Mouse (Mus musculus) R1 (cell line): ENCODE data around the gene Zmynd10.

Source experiments
- DNase-seq: peaks from one replicate; pipeline ENCODE4 v3.0.0-alpha.2; 2018; ENCODE audit warnings: low read depth, low spot score

Gene Zmynd10

DNA sequence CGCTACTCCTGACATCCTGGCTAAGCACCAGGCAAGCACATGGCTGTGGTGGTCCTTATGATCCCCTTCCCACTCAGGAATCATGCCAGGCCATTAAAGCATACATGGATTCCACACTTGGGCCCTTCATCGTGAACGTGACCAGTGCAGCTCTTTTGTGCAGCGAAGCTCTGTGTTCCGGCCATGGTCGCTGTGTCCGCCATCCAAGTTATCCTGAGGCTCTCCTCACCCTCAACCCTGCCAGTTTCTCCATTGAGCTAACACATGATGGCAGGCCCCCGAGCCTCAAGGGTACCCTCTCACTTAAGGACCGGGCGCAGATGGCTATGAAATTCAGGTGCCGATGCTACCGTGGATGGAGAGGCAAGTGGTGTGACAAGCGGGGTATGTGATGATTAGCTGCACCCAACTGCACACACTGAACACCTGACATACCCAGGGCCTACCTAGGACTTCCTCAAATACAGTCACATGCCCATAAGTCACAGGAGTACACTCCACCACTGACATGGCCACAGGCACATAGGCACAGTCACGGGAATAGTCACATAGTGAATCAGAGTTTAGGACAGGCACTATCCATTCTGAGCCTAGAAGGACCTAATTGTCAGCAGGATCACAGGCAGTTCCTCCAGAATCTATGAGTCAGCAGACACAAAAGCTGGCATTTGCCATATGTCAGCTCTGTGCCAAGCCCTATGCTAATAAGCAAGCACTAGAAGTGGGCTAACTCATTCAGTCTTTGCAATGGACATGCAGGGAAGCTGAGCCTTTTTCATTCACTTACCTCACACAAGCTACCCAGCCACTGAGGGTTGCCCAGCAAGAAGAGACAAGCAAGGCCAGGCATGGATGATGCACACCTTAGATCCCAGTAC lies 32.2 kb downstream of the Zmynd10 start:
- DNase-seq, result no peak

DNA sequence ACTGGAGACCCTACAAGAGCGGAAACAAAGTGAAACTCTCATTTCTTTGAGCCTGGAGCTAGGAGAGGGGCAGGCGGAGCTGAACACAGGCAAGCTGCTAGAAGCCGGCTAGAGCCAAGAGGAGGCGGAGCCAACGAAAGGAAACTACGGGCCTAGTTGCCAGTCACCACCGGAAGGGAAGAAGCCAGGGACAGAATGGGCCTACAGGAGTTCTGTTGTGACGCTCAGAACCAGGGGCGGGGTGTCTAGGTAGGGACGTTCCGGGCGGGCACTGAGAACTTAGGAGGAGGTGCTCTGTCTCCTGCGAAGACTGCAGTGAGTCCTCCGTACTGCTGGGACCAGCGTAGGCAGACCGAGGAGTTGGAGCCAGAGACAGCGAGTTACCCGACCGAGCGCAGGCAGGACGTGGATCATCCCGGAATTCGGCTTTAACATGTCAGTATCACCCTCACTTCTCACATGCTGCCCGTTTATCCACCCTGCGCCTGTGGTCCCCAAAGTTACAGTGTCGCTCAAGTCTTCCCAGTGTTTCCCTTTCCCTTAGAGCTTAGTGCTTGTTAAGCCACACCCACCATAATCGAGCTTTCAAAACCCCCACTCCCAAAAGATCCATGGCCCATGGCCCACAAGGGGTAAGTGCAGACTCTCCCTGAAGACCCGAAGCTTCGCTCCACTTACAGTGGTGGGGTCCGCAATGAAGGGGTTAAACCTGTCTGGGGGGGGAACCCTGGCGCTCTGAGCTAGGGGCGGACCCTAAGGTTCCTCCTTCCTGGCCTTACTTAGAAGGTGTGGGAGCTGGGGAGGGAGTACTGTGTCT lies 33.6 kb downstream of the Zmynd10 start, which contains the start of gene Hyal3:
Gene Hyal3 (plus strand): TSS at position 318 of the 817 bp plus-strand sequence.
- DNase-seq, result peak; percentile 94

DNA sequence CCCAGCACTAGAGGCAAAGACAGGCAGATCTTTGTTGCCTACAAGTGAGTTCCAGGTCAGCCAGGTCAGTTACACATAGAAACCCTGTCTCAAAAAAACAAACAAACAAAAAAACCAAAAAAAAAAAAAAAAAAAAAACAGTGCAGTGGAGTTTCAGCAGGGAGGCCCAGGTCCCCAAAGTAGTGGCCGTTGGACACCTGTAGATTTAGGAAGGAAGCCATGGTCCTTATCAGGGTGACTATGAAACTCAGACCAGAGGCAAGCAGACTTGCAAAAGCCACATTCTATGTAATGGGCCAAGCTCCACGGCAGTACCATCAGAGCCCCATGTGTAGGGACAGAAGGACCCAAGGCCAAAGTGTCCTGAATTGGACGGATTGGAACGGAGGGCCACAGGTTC lies 34.5 kb downstream of the Zmynd10 start:
- no peak for DNase-seq

- no peak for DNase-seq
These were observed 35.5 kb downstream of the Zmynd10 start for GRCm38 (mm10) chr9:107582509-107583062.

DNA sequence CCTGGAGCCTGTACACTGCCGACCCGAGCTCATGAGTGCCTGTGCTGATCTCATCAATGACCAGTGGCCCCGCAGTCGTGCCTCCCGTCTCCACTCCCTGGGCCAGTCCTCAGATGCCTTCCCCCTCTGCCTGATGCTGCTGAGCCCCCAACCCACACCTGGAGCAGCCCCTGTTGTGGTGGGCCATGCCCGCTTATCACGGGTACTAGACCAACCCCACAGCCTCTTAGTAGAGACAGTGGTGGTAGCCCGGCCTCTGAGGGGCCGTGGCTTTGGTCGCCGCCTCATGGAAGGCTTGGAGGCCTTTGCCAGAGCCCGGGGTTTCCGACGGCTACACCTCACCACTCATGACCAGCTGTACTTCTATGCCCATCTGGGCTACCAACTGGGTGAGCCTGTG lies 36.1 kb downstream of the Zmynd10 start:
- no peak for DNase-seq

DNA sequence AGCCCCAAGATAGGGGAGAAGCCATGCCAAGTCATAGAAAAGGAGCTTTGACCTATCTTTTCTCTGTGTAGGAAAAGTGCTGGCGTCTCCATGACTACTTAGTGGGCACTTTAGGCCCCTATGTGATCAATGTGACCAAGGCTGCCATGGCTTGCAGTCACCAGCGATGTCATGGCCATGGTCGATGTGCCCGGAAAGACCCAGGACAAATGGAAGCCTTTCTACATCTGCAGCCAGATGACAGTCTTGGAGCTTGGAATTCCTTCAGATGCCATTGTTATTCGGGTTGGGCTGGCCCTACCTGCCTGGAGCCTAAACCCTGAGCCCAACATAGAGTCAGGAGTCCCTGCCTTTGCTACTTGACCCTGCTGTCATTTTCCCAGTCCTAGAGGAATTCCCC lies 39.4 kb downstream of the Zmynd10 start:
- DNase-seq, result peak; percentile 46

DNA sequence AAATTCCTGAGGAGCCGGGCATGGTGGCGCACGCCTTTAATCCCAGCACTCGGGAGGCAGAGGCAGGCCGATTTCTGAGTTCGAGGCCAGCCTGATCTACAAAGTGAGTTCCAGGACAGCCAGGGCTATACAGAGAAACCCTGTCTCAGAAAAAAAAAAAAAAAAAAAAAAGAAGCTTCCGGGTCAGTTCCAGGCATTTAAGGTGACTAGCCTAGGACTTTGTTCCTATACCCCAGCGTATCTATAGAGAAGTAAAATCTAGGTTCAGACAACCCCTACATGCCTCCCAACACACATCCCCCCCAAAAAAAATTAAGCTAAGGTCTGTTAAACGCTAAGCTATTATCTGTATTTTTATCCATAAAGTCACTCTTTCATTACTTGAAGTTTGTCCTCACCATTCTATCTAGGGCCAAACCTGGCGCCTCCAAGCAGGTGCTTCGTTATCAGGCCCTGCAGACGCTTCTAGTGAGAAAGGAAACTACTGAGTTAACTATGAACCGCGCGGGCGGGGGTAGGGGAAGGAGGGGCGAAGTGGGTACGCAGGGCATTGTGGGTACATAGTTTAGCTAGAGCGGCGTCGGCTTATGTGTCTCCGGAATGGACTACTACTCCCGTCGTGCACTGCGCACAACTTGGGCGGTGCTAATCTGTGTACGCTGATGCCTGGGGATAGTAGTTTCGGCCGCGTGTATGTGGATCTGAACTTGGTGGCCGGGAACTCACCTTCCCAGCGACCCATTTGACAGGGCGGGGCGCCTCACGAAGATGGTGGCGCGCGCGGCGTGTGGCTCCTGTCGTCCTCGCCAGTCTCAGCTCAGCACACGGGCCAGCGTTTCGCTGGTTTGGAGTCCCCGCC lies 40.1 kb downstream of the Zmynd10 start, which contains the start of gene Ifrd2:
Gene Ifrd2 (plus strand): TSS at position 669 of the 859 bp plus-strand sequence.
- DNase-seq, result peak; percentile 99

DNA sequence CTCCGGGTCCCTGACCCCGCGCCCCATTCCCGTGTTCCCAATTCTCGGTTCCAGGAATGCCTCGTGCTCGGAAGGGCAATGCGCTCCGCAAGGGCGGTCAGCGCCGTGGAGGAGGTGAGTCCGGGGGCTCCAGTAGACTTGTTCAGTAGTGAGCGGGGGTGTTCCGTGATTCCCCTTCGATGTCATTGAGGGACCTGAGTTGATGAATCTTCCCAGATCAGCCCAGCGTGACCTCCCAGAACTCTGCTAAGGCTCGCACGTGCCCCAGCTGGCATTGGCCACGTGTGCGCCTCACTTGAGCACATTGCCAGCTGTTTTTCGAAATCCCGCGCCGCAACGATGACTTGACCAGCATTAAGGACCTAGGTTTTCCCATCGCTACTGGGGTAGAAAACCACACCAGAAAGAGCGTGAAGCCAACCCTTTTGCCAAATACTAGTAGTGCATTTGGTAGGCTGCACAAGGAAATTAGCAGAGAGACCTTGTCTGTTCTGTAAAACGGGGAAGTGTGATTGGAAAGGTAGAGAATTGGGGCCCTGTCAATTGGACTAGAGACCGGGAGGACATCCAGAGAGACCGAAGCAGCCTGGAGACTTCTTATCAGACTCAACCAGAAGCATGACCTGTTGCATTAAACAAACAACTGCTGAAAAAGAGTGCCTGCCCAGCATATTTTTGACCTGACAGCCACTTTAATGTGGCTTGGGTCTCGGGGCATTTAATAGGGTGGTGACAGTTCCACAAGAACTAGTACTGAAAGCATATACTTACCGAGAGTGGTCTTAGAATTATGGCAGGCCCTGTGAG lies 40.9 kb downstream of the Zmynd10 start:
- no peak for DNase-seq

- DNase-seq, result no peak
These were observed 43.1 kb downstream of the Zmynd10 start for GRCm38 (mm10) chr9:107590058-107590772.

GRCm38 (mm10) chr9:107590773-107591060 lies 43.6 kb downstream of the Zmynd10 start:
- no peak for DNase-seq

GRCm38 (mm10) chr9:107593101-107593976 lies 46.2 kb downstream of the Zmynd10 start:
- no peak for DNase-seq

- DNase-seq, result peak; percentile 86
These were observed 47.4 kb downstream of the Zmynd10 start for GRCm38 (mm10) chr9:107594281-107595062.

- no peak for DNase-seq
These were observed 49.8 kb downstream of the Zmynd10 start for GRCm38 (mm10) chr9:107596619-107597569.

DNA sequence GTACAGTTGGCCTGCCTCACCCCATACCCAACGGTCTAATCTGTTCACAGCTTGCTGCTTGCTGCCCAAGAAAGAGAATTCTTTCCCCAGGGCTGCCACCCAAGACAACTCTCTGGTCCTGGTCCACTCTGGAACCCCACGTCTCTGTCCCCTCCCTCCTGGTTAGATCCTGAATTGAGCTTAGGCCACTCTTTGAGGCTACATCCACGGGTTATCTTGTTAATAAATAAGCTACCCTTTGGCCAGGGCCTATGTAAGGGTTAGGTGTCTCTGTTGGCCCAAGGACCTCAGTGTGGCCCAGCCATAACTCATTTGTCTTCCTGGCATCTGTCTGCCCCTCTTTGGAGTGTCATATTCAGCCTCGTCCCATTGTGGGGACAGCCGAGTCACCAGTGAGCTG lies 51.3 kb downstream of the Zmynd10 start:
- DNase-seq, result no peak

GRCm38 (mm10) chr9:107599433-107599832 lies 52.3 kb downstream of the Zmynd10 start:
- DNase-seq, result no peak

DNA sequence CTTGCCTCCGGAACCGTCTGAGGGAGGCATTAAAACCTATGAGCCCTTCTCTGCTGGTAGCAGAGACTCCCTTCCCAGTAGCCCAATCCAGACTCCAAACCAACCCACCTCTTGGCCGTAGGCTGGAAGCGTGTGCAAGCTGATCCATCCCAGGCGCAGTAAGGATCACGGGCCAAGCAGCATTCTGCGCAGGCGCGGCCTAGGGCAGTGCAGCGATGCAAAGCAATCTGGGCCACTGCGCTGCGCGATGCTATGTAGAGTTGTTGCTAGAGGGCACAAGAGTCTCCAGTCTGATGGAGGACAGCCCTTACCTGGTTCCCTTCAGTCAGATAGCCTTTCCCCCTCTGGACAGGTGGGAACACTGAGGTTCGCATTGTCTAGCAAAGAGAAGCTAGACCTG lies 52.7 kb downstream of the Zmynd10 start:
- DNase-seq, result peak; percentile 80

GRCm38 (mm10) chr9:107600745-107601144 lies 53.6 kb downstream of the Zmynd10 start:
- peak; percentile 68 for DNase-seq
